Mouse (Mus musculus) lung, postnatal 0 days (tissue): ENCODE results near the gene Gm47791. TPM values are rescaled to one million over a fixed set of nuclear protein-coding genes. Genes with fewer than 3 reads are reported as not detected.

Experiments used
- ATAC-seq: fragments of 200-750 bp; cut with Nextera tagmentation; 2 replicates; pipeline ENCODE4 v1.8.0; 2017; ENCODE audit warnings: moderate library complexity
- DNase-seq: peaks from one replicate; pipeline ENCODE4 v3.0.0-alpha.2; 2016; ENCODE audit warnings: low spot score
- H3K27ac ChIP-seq: fragments of 300-500 bp; sonication (generic); 2 replicates; pipeline ENCODE4 v1.5.1; 2014; ENCODE audit warnings: antibody characterized with exemption, mild to moderate bottlenecking, low read length, mixed read lengths
- H3K27me3 ChIP-seq: fragments of 300-500 bp; sonication (generic); replicated peaks from 2 replicates; pipeline ENCODE4 v1.6.1; 2014; ENCODE audit warnings: low read length, mixed read lengths; ENCODE audit not compliant: insufficient read depth
- H3K36me3 ChIP-seq: fragments of 300-500 bp; sonication (generic); 2 replicates; pipeline ENCODE4 v1.6.1; 2014; ENCODE audit warnings: low read length, mixed read lengths; ENCODE audit not compliant: insufficient read depth
- H3K4me1 ChIP-seq: fragments of 300-500 bp; sonication (generic); 2 replicates; pipeline ENCODE4 v1.6.1; 2014; ENCODE audit warnings: antibody characterized with exemption, low read depth, low read length, mixed read lengths; ENCODE audit not compliant: insufficient read depth
- H3K4me2 ChIP-seq: fragments of 300-500 bp; sonication (generic); replicated peaks from 2 replicates; pipeline ENCODE4 v1.6.1; 2014; ENCODE audit warnings: low read depth, mild to moderate bottlenecking, low read length, moderate library complexity, mixed read lengths
- H3K4me3 ChIP-seq: fragments of 300-500 bp; sonication (generic); 2 replicates; pipeline ENCODE4 v1.5.1; 2014; ENCODE audit warnings: low read depth, low read length
- H3K9ac ChIP-seq: fragments of 300-500 bp; sonication (generic); replicated peaks from 2 replicates; pipeline ENCODE4 v1.6.1; 2014; ENCODE audit warnings: low read depth, mild to moderate bottlenecking
- H3K9me3 ChIP-seq: fragments of 300-500 bp; sonication (generic); 2 replicates; pipeline ENCODE4 v1.6.1; 2016; ENCODE audit warnings: low read length, mixed read lengths
- CTCF ChIP-seq: IDR thresholded peaks from 2 replicates; pipeline ENCODE4 v1.5.1; 2016; ENCODE audit warnings: antibody characterized with exemption, mild to moderate bottlenecking
- EP300 ChIP-seq: IDR thresholded peaks from 2 replicates; pipeline ENCODE4 v1.6.1; 2016; ENCODE audit warnings: antibody characterized with exemption, mild to moderate bottlenecking, control low read depth
- WGBS: fragments of 180-500 bp; shearing (Covaris S2); extraction: QIAGEN DNeasy Blood & Tissue Kit; methylation state at CpG from one replicate; pipeline ENCODE4 v1.1.7; 2014; 5-methylcytosine and 5-hydroxymethylcytosine counted together
- polyA plus RNA-seq: library from polyadenylated mRNA; unstranded; fragments of >200 nt; fragmentation: Nextera tagmentation; extraction: Ambion mirVana; gene quantifications from 2 replicates; pipeline ENCODE4 v1.2.1, GENCODE M21; 2015

Gene Gm47791
- polyA plus RNA-seq, 1 experiment from 2014 or later, result not detected

DNA sequence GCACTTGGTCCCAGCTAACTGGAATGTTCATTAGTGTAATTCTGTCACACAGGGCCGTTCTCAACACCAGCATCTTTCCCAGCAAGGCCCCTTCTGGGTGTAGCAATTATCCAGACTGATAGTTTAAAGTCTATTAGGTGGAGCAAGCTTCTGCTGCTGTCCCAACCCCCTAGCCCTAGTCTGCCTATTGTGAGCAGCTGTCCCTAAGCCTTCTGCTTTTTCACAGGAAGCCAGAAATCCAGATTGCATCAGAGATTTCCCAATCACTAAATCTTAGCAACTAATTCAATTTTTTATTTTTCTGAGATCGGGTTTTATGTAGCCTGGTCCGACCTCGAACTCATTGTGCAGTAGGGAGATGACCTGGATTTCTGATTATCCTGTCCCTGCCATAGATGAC is 27.9 kb upstream of the Gm47791 start:
- Histone ChIP-seq H3K4me2 (no peak overlapping the region), H3K9ac (no peak overlapping the region), H3K27ac (no peak overlapping the region), H3K4me3 (no peak overlapping the region), H3K4me1 (0 out of 2 replicates have a peak, but pooled peaks cover 3% of the 10 kb centered on the region), H3K36me3 (no peaks in the 10 kb centered on the region), H3K27me3 (no peaks in the 10 kb centered on the region), H3K9me3 (no peaks in the 10 kb centered on the region)
- ATAC-seq, result peak; percentile 45
- 64% methylated on average over 4 of the region's 4 CpGs for WGBS
- TF ChIP-seq CTCF (no peak), EP300 (no peak)
- peak; percentile 71 for DNase-seq

- no peak overlapping the region for H3K4me3 ChIP-seq
- WGBS, result 39% methylated on average over 5 of the region's 5 CpGs
- no peaks in the 10 kb centered on the region for H3K36me3 ChIP-seq
- TF ChIP-seq EP300, result peak; percentile 47
- TF ChIP-seq CTCF, result no peak
- no peaks in the 10 kb centered on the region for H3K27me3 ChIP-seq
- no peaks in the 10 kb centered on the region for H3K9me3 ChIP-seq
- H3K9ac ChIP-seq, result no peak overlapping the region
- DNase-seq, result peak; percentile 37
- H3K4me1 ChIP-seq, result 0 out of 2 replicates have a peak, but pooled peaks cover 3% of the 10 kb centered on the region
- no peak overlapping the region for H3K4me2 ChIP-seq
- ATAC-seq, result peak; percentile 65
- H3K27ac ChIP-seq, result no peak overlapping the region
Observed at GRCm38 (mm10) chr1:82798304-82798703, 27.3 kb upstream of the Gm47791 start.

- H3K9ac ChIP-seq, result no peak overlapping the region
- H3K27ac ChIP-seq, result no peak overlapping the region
- 0 out of 2 replicates have a peak, but pooled peaks cover 3% of the 10 kb centered on the region for H3K4me1 ChIP-seq
- no peak overlapping the region for H3K4me3 ChIP-seq
- H3K9me3 ChIP-seq, result no peaks in the 10 kb centered on the region
- H3K4me2 ChIP-seq, result no peak overlapping the region
- ATAC-seq, result no peak
- DNase-seq, result no peak
- H3K36me3 ChIP-seq, result no peaks in the 10 kb centered on the region
- 85% methylated on average over 4 of the region's 4 CpGs for WGBS
- no peak for TF ChIP-seq EP300
- TF ChIP-seq CTCF, result no peak
- no peaks in the 10 kb centered on the region for H3K27me3 ChIP-seq
Observed at GRCm38 (mm10) chr1:82797088-82797487, 26.0 kb upstream of the Gm47791 start.

DNA sequence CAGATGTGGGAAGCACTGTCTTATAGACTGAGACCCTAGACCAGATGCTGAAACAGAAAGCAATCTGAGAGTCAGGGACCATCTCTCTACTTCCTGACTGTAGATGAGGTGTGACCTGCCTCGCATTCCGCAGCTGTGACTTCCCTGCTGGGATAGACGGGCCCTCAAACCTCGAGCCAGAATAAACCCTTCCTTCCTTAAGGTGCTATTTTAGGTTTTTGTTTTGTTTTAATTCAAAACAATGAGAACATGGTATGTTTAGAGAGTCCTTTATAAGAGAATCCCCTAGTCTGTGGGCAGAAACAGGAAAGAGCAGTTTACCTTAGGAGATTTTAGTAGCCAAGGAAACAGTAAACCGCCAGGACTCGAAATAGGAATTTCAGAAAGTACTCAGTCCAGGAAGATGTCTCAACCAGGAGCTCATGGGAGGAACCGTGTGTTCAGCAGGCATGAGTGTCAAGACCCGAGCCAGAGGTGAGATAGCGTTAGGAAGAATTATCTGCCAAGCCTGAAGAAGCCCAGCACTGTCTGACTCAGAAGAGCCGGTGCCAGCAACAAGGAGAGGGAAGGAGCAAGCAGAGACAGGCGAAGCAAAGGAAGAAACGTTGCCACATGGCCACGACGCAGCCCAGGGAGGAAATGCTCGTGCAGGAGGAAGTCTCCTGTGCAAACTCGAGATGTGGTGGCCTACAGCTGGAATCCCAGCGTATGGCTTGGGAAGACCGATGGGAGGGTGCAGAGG is 24.8 kb upstream of the Gm47791 start:
- Histone ChIP-seq H3K4me1 (0 out of 2 replicates have a peak, but pooled peaks cover 3% of the 10 kb centered on the region), H3K27ac (no peak overlapping the region; the same call in 1 of the 2 replicates), H3K4me2 (no peak overlapping the region), H3K36me3 (no peaks in the 10 kb centered on the region), H3K9me3 (no peaks in the 10 kb centered on the region), H3K9ac (no peak overlapping the region), H3K27me3 (no peaks in the 10 kb centered on the region), H3K4me3 (no peak overlapping the region)
- DNase-seq, result peak; percentile 70
- TF ChIP-seq CTCF (no peak), EP300 (peak; percentile 79)
- 39% methylated on average over 18 of the region's 18 CpGs for WGBS
- peak; percentile 70 for ATAC-seq

DNA sequence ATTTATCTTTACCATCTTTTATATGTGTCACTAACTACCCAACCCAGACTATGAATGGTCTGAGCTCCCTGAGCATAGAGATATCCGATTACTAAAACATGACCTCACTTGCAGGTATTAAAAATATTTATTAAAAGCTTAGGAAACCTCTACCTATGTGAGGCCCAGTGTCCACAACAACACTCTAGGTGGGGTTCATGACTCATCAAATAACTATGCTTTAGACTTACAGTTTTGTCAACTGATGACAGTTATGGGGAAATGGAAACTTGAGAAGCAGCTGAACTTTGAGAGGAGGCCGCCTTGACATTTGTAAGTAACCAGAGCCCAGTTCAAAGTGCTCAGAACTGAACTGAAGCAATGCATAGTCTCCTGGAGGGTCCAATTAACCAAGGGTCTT is 24.2 kb upstream of the Gm47791 start:
- ATAC-seq, result no peak

DNA sequence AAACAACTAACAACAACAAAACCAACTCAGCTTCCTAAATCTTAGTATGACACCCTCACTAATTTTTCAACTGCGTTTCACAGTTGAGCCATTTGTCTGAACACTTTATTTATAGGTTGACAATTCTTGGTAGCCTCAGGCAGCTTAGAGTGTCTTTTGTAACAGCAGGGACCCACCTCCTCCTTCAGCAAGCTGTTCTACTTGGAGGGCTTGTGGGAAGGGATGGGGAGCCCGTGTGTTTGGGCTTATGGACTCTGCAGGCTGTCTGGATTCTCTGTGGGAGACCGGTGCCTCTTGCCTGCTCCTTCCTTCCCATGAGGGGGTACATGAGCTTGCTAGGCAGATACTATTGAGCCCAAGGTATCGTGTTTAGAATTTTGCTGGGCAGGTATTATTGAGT is 22.9 kb upstream of the Gm47791 start:
- 0 out of 2 replicates have a peak, but pooled peaks cover 2% of the 10 kb centered on the region for H3K4me1 ChIP-seq
- TF ChIP-seq CTCF (no peak), EP300 (no peak)
- ATAC-seq (no peak), DNase-seq (no peak)
- WGBS, result 64% methylated on average over 4 of the region's 4 CpGs
- H3K9me3 ChIP-seq, result no peaks in the 10 kb centered on the region
- no peaks in the 10 kb centered on the region for H3K27me3 ChIP-seq
- no peak overlapping the region for H3K27ac ChIP-seq
- H3K4me2 ChIP-seq, result no peak overlapping the region
- no peak overlapping the region for H3K4me3 ChIP-seq
- no peaks in the 10 kb centered on the region for H3K36me3 ChIP-seq
- no peak overlapping the region for H3K9ac ChIP-seq

More for the DNA sequence above, 24.2 kb upstream of the Gm47791 start:
- DNase-seq, result peak; percentile 44
- Histone ChIP-seq H3K27me3 (no peaks in the 10 kb centered on the region), H3K36me3 (no peaks in the 10 kb centered on the region), H3K9ac (no peak overlapping the region), H3K4me3 (no peak overlapping the region), H3K4me1 (0 out of 2 replicates have a peak, but pooled peaks cover 3% of the 10 kb centered on the region), H3K4me2 (no peak overlapping the region), H3K9me3 (no peaks in the 10 kb centered on the region), H3K27ac (no peak overlapping the region)
- 66% methylated on average over 2 of the region's 2 CpGs for WGBS
- TF ChIP-seq EP300 (no peak), CTCF (no peak)
